Mouse (Mus musculus) forebrain, postnatal 0 days (tissue): ENCODE data around the gene 1810055G02Rik. TPM values are rescaled to one million over a fixed set of nuclear protein-coding genes. Genes with fewer than 3 reads are reported as not detected.

Source experiments
- ATAC-seq: fragments of 200-750 bp; cut with Nextera tagmentation; 2 replicates; pipeline ENCODE4 v1.8.0; 2017; ENCODE audit warnings: mild to moderate bottlenecking, moderate library complexity
- DNase-seq: peaks from one replicate; pipeline ENCODE4 v3.0.0-alpha.2; 2015
- H3K27ac ChIP-seq: fragments of 300-500 bp; sonication (generic); 2 replicates; pipeline ENCODE4 v1.5.1; 2014; ENCODE audit warnings: low read depth, mild to moderate bottlenecking, antibody characterized with exemption, low read length, moderate library complexity, mixed read lengths
- H3K27me3 ChIP-seq: fragments of 300-500 bp; sonication (generic); 2 replicates; pipeline ENCODE4 v1.6.1; 2014; ENCODE audit warnings: mild to moderate bottlenecking, low read length, mixed read lengths; ENCODE audit not compliant: insufficient read depth
- H3K36me3 ChIP-seq: fragments of 300-500 bp; sonication (generic); 2 replicates; pipeline ENCODE4 v1.6.1; 2014; ENCODE audit warnings: mild to moderate bottlenecking, moderate library complexity; ENCODE audit not compliant: insufficient read depth
- H3K4me1 ChIP-seq: fragments of 300-500 bp; sonication (generic); 2 replicates; pipeline ENCODE4 v1.6.1; 2014; ENCODE audit warnings: antibody characterized with exemption; ENCODE audit not compliant: insufficient read depth
- H3K4me2 ChIP-seq: fragments of 300-500 bp; sonication (generic); 2 replicates; pipeline ENCODE4 v1.6.1; 2014; ENCODE audit warnings: low read depth, mild to moderate bottlenecking, moderate library complexity
- H3K4me3 ChIP-seq: fragments of 300-500 bp; sonication (generic); 2 replicates; pipeline ENCODE4 v1.5.1; 2014; ENCODE audit warnings: low read depth, low read length, mixed read lengths
- H3K9ac ChIP-seq: fragments of 300-500 bp; sonication (generic); 2 replicates; pipeline ENCODE4 v1.6.1; 2014; ENCODE audit warnings: mild to moderate bottlenecking
- H3K9me3 ChIP-seq: fragments of 300-500 bp; sonication (generic); 2 replicates; pipeline ENCODE4 v1.6.1; 2016; ENCODE audit warnings: low read length
- CTCF ChIP-seq: sonication (generic); IDR thresholded peaks from 2 replicates; pipeline ENCODE4 v1.5.1; 2016; ENCODE audit warnings: antibody characterized with exemption, control low read depth, low read depth
- WGBS: fragments of 180-500 bp; shearing (Covaris S2); extraction: QIAGEN DNeasy Blood & Tissue Kit; methylation state at CpG from one replicate; pipeline ENCODE4 v1.1.7; 2014; 5-methylcytosine and 5-hydroxymethylcytosine counted together
- polyA plus RNA-seq: library from polyadenylated mRNA; unstranded; fragments of >200 nt; fragmentation: Nextera tagmentation; extraction: Ambion mirVana; gene quantifications from 2 replicates; pipeline ENCODE4 v1.2.1, GENCODE M21; 2015
- total RNA-seq: library from RNA; depleted of rRNA; stranded (reverse); fragments of >200 nt; gene quantifications from 2 replicates; pipeline ENCODE4 v1.2.3, GENCODE M21; 2014

1810055G02Rik gene
- total and polyA plus RNA-seq, 2 experiments from 2014 or later, result 37.2 to 39.0 TPM

DNA sequence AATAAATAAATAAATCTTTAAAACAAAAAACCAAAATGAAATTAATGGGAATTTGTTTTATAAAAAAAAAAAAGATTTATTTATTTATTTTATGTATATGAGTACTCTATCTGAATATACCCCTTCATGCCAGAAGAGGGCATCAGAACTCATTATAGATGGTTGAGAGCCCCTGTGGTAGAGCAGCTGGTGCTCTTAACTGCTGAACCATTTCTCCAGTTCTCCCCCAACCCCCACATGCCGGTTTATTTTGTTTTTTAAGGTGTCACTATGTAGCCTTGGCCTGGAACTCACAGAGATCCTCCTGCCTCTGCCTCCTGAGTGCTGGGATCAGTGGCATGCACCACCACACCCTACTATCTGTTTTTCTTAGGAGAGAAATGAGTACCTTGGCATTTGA, 1.8 kb upstream of the 1810055G02Rik start:
- ATAC-seq (no peak), DNase-seq (no peak)
- Histone ChIP-seq H3K4me3 (no peak overlapping the region), H3K27ac (no peak overlapping the region), H3K36me3 (no peaks in the 10 kb centered on the region), H3K9me3 (no peaks in the 10 kb centered on the region), H3K4me1 (peaks cover 14% of the 10 kb centered on the region; the same call in 1 of the 2 replicates), H3K9ac (no peak overlapping the region), H3K4me2 (no peak overlapping the region), H3K27me3 (no peaks in the 10 kb centered on the region)
- WGBS, result 48% methylated on average over 1 of the region's 1 CpGs
- no peak for TF ChIP-seq CTCF

DNA sequence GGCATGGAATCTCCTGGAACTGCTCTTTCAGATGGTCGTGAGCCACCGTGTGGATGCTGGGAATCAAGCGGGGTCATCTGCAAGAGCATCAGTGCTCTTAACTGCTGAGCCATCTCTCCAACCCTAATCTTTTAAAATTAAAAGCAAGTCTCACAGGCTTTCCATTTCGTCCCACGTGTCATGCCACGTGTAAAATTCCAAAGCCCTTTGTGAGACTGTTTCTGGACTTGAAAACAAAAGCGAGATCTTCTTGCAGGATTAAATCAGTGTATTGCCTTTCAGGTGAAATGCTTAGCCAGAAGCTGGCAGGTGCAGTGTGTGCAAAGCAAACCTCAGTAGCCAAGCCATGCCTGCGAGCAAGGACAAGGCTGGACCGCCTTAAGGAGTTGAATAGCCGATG, 540 bp upstream of the 1810055G02Rik start:
- ATAC-seq, result peak; percentile 2
- WGBS, result 28% methylated on average over 10 of the region's 10 CpGs
- peak overlapping the region; percentile 88 for H3K4me3 ChIP-seq

DNA sequence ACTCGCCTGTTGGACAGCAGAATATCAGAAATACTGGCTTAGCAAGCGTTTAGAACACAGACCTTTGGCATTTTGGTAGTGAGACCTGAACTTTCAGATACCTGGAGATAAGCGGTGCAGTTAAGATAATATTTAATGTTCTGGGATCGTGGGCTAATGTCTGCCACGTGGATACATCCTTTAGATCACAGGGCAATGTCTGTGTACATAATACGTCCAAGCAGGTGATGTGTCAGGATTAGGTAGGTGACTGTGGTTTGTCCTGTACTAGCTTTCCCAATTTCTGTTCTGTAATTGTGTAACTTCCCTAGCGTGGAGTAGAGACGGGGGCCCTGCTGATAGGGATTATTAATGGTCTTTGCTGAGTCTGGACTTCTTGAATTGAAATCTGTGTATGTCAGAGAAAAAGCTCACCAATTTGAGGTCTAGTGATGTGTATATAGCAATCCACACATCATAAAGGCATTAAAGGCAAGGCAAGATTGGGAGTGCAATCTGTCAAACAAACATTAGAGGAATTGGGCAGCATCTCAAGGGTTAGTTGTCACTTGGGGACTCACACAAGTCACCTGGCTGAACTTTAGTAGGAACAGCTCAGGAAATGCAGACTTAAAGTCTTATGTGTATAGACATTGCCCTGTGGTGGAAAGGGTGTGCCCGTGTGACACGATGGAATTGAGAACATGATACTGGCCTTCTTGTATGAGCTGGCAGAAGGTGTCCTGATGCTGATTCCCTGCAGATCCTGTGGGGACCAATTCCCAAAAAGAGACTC, 1.1 kb downstream of the 1810055G02Rik start:
- H3K27me3 ChIP-seq, result no peaks in the 10 kb centered on the region
- peak overlapping the region; percentile 88 for H3K4me3 ChIP-seq
- no peak overlapping the region for H3K27ac ChIP-seq
- H3K4me2 ChIP-seq, result peak overlapping the region; percentile 80
- peak overlapping the region; percentile 94 for H3K9ac ChIP-seq
- WGBS, result 46% methylated on average over 10 of the region's 10 CpGs
- ATAC-seq (no peak), DNase-seq (no peak)
- no peak for TF ChIP-seq CTCF
- no peaks in the 10 kb centered on the region for H3K9me3 ChIP-seq
- no peaks in the 10 kb centered on the region for H3K36me3 ChIP-seq
- peaks cover 14% of the 10 kb centered on the region; the same call in 1 of the 2 replicates for H3K4me1 ChIP-seq

More for the DNA sequence above, 540 bp upstream of the 1810055G02Rik start:
- Histone ChIP-seq H3K27me3 (no peaks in the 10 kb centered on the region), H3K36me3 (no peaks in the 10 kb centered on the region), H3K4me1 (peaks cover 14% of the 10 kb centered on the region; the same call in 1 of the 2 replicates), H3K4me2 (peak overlapping the region; percentile 80), H3K9me3 (no peaks in the 10 kb centered on the region), H3K9ac (peak overlapping the region; percentile 94), H3K27ac (peak overlapping the region; percentile 90)
- no peak for DNase-seq
- TF ChIP-seq CTCF, result no peak

DNA sequence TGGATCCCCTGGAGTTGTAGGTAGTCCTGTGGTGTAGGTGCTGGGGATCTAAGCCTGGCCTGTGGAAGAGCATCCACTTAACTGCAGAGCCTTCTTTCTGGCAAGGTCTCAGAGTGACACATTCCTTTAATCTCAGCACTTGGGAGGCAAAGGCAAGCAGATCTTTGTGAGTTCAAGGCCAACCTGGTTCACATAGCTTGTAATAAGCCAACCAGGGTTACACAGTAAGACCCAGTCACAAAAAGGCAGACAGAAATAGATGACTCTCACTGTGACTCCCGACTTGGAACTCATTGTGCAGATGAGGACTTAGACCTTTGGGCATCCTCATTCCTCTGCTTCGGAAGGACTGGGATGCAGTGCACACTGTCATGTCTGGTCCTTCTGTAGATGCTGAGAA, 2.3 kb downstream of the 1810055G02Rik start:
- TF ChIP-seq CTCF, result no peak
- peaks cover 14% of the 10 kb centered on the region; the same call in 1 of the 2 replicates for H3K4me1 ChIP-seq
- H3K9ac ChIP-seq, result no peak overlapping the region
- DNase-seq (no peak), ATAC-seq (no peak)
- no peak overlapping the region for H3K27ac ChIP-seq
- H3K4me3 ChIP-seq, result no peak overlapping the region
- H3K27me3 ChIP-seq, result no peaks in the 10 kb centered on the region
- 88% methylated on average over 2 of the region's 2 CpGs for WGBS
- no peaks in the 10 kb centered on the region for H3K9me3 ChIP-seq
- H3K36me3 ChIP-seq, result 0 out of 2 replicates have a peak, but pooled peaks cover 5% of the 10 kb centered on the region
- H3K4me2 ChIP-seq, result no peak overlapping the region

DNA sequence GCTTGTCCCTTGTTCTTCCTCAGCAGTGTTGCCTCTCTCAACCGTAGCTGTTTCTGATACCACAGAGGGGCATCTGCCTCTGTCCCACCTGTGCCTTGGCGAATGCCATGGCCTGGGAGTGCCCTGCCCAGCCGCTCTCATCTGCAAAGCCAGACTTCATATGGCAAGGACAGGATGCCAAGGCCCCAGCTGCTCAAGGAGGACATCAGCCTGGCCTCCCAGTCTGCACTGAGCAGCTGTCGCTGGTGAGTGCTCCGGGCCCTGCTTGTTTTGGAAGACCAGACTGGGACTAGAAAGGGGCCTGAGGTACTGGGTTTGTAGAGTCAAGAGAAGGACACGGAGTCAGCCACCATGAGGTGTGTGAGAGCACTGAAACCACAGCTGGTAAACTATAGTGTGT, 6.3 kb downstream of the 1810055G02Rik start:
- H3K4me2 ChIP-seq, result no peak overlapping the region
- H3K36me3 ChIP-seq, result peaks cover 29% of the 10 kb centered on the region
- no peaks in the 10 kb centered on the region for H3K27me3 ChIP-seq
- H3K9ac ChIP-seq, result no peak overlapping the region
- WGBS, result 90% methylated on average over 6 of the region's 6 CpGs
- no peaks in the 10 kb centered on the region for H3K9me3 ChIP-seq
- DNase-seq (no peak), ATAC-seq (no peak)
- no peak overlapping the region for H3K4me3 ChIP-seq
- TF ChIP-seq CTCF, result no peak
- H3K4me1 ChIP-seq, result 0 out of 2 replicates have a peak, but pooled peaks cover 5% of the 10 kb centered on the region
- no peak overlapping the region for H3K27ac ChIP-seq

DNA sequence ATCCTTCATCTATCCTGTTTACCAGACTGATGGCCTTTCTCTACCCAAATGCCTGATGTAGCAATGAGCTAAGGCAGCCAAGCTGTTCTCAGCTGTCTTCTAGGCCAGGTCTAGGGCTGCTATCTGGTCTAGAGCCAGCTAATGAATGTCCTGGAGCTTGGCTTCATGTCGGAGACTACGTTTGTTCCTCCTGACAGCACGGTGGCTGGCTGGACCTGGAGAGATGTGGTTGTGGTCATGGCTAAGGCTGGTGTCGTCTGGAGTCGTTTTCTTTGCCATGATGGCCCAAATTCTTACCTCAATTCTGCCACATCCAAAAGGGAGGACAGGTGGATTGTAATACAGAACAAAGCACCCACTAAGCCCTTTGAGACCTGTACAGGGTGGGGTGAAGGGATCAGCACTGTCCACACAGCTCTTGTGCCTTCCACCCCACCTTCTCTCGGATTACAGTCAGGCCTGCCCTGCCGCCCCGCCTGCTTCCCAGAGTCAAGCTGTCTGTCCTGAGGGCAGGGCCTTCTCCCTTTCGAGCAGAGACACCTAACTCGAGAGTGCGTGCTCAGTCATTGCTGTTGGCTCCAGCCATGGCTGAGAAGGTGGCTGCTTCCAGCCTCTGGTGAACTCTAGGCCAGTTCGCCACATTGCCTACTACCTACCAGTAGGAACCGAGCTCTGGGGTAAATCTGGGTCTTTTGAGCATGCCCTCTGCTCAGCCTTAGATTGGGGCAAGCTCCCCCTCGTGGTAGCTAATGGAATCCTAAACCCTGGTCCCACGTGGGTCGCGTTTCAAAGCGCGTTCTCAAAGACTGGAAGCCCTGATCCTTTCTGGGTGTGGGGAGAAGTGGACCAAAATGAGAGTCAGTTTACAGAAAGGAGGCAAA, 10.6 kb downstream of the 1810055G02Rik start:
- H3K9me3 ChIP-seq, result no peaks in the 10 kb centered on the region
- H3K36me3 ChIP-seq, result peaks cover 29% of the 10 kb centered on the region
- DNase-seq, result peak; percentile 79
- H3K27me3 ChIP-seq, result no peaks in the 10 kb centered on the region
- H3K4me3 ChIP-seq, result peak overlapping the region; percentile 42
- H3K4me2 ChIP-seq, result peak overlapping the region; percentile 94
- 42% methylated on average over 19 of the region's 19 CpGs for WGBS
- peak; percentile 69 for TF ChIP-seq CTCF
- 0 out of 2 replicates have a peak overlapping the region, but pooled peaks have one; percentile 16 for H3K27ac ChIP-seq
- H3K9ac ChIP-seq, result peak overlapping the region; percentile 44
- no peaks in the 10 kb centered on the region for H3K4me1 ChIP-seq
- ATAC-seq, result peak; percentile 91
